Mouse (Mus musculus): ENCODE data around the gene St6galnac5. TPM values are rescaled to one million over a fixed set of nuclear protein-coding genes. Genes with fewer than 3 reads are reported as not detected.

Gene St6galnac5
- polyA plus RNA-seq, 1 experiment, result 0.28 TPM

GRCm38 (mm10) chr3:152969774-152970347 lies 12.2 kb downstream of the St6galnac5 start:
- no peaks in the 10 kb centered on the region for H3K4me1 ChIP-seq (ENCODE audit: control insufficient read depth, insufficient read depth, insufficient read length, low read length)
- H3K27ac ChIP-seq (ENCODE audit: insufficient read depth, low read depth, low read length), result no peak overlapping the region
- H3K4me3 ChIP-seq (ENCODE audit: low read depth, low read length), result no peak overlapping the region
- H3K27me3 ChIP-seq (ENCODE audit: control insufficient read depth, insufficient read depth, low read length), result no peaks in the 10 kb centered on the region
- no peak for TF ChIP-seq POLR2A (IDR thresholded peaks at IDR 0.05; ENCODE audit: low read depth, low read length)
- TF ChIP-seq CTCF (IDR thresholded peaks at IDR 0.05; ENCODE audit: extremely low read depth, insufficient read length, insufficient replicate concordance, low read depth, low read length), result no peak
- no peaks in the 10 kb centered on the region for H3K36me3 ChIP-seq (ENCODE audit: control insufficient read depth, insufficient read depth, low read length)
- WGBS, result 68% methylated on average over 16 of the region's 16 CpGs

- Histone ChIP-seq H3K27ac (ENCODE audit: insufficient read depth, low read depth, low read length) (no peak overlapping the region), H3K36me3 (ENCODE audit: control insufficient read depth, insufficient read depth, low read length) (no peaks in the 10 kb centered on the region), H3K27me3 (ENCODE audit: control insufficient read depth, insufficient read depth, low read length) (no peaks in the 10 kb centered on the region), H3K4me1 (ENCODE audit: control insufficient read depth, insufficient read depth, insufficient read length, low read length) (no peaks in the 10 kb centered on the region), H3K4me3 (ENCODE audit: low read depth, low read length) (no peak overlapping the region)
- no peak for TF ChIP-seq POLR2A (IDR thresholded peaks at IDR 0.05; ENCODE audit: low read depth, low read length)
- 71% methylated on average over 10 of the region's 10 CpGs for WGBS
These were observed 20.1 kb downstream of the St6galnac5 start for GRCm38 (mm10) chr3:152961855-152962376.

- Histone ChIP-seq H3K27me3 (ENCODE audit: control insufficient read depth, insufficient read depth, low read length) (no peaks in the 10 kb centered on the region), H3K27ac (ENCODE audit: insufficient read depth, low read depth, low read length) (no peak overlapping the region), H3K4me1 (ENCODE audit: control insufficient read depth, insufficient read depth, insufficient read length, low read length) (no peaks in the 10 kb centered on the region), H3K4me3 (ENCODE audit: low read depth, low read length) (no peak overlapping the region), H3K36me3 (ENCODE audit: control insufficient read depth, insufficient read depth, low read length) (no peaks in the 10 kb centered on the region)
- 62% methylated on average over 11 of the region's 11 CpGs for WGBS
- TF ChIP-seq POLR2A (IDR thresholded peaks at IDR 0.05; ENCODE audit: low read depth, low read length), result no peak
- peak; percentile 62; the same call in 1 of the 2 replicates for TF ChIP-seq CTCF (IDR thresholded peaks at IDR 0.05; ENCODE audit: extremely low read depth, insufficient read length, insufficient replicate concordance, low read depth, low read length)
These were observed 23.5 kb downstream of the St6galnac5 start for GRCm38 (mm10) chr3:152958358-152959150.

GRCm38 (mm10) chr3:152956771-152957170 lies 25.3 kb downstream of the St6galnac5 start:
- no peaks in the 10 kb centered on the region for H3K36me3 ChIP-seq (ENCODE audit: control insufficient read depth, insufficient read depth, low read length)
- peaks cover 3% of the 10 kb centered on the region; the same call in 1 of the 2 replicates for H3K4me1 ChIP-seq (ENCODE audit: control insufficient read depth, insufficient read depth, insufficient read length, low read length)
- no peak overlapping the region for H3K27ac ChIP-seq (ENCODE audit: insufficient read depth, low read depth, low read length)
- no peak for TF ChIP-seq CTCF (IDR thresholded peaks at IDR 0.05; ENCODE audit: extremely low read depth, insufficient read length, insufficient replicate concordance, low read depth, low read length)
- no peak for TF ChIP-seq POLR2A (IDR thresholded peaks at IDR 0.05; ENCODE audit: low read depth, low read length)
- 66% methylated on average over 4 of the region's 4 CpGs for WGBS
- no peak overlapping the region for H3K4me3 ChIP-seq (ENCODE audit: low read depth, low read length)
- H3K27me3 ChIP-seq (ENCODE audit: control insufficient read depth, insufficient read depth, low read length), result no peaks in the 10 kb centered on the region

GRCm38 (mm10) chr3:152956038-152956437 lies 26.0 kb downstream of the St6galnac5 start:
- no peaks in the 10 kb centered on the region for H3K27me3 ChIP-seq (ENCODE audit: control insufficient read depth, insufficient read depth, low read length)
- no peak overlapping the region for H3K27ac ChIP-seq (ENCODE audit: insufficient read depth, low read depth, low read length)
- WGBS, result 67% methylated on average over 5 of the region's 5 CpGs
- H3K4me3 ChIP-seq (ENCODE audit: low read depth, low read length), result no peak overlapping the region
- peaks cover 3% of the 10 kb centered on the region; the same call in 1 of the 2 replicates for H3K4me1 ChIP-seq (ENCODE audit: control insufficient read depth, insufficient read depth, insufficient read length, low read length)
- TF ChIP-seq POLR2A (IDR thresholded peaks at IDR 0.05; ENCODE audit: low read depth, low read length), result no peak
- no peaks in the 10 kb centered on the region for H3K36me3 ChIP-seq (ENCODE audit: control insufficient read depth, insufficient read depth, low read length)

- TF ChIP-seq CTCF (IDR thresholded peaks at IDR 0.05; ENCODE audit: extremely low read depth, insufficient read length, insufficient replicate concordance, low read depth, low read length), result no peak
- TF ChIP-seq POLR2A (IDR thresholded peaks at IDR 0.05; ENCODE audit: low read depth, low read length), result no peak
- Histone ChIP-seq H3K27ac (ENCODE audit: insufficient read depth, low read depth, low read length) (0 out of 2 replicates have a peak overlapping the region, but pooled peaks have one; percentile 27), H3K27me3 (ENCODE audit: control insufficient read depth, insufficient read depth, low read length) (no peaks in the 10 kb centered on the region), H3K36me3 (ENCODE audit: control insufficient read depth, insufficient read depth, low read length) (no peaks in the 10 kb centered on the region), H3K4me1 (ENCODE audit: control insufficient read depth, insufficient read depth, insufficient read length, low read length) (peaks cover 3% of the 10 kb centered on the region; the same call in 1 of the 2 replicates), H3K4me3 (ENCODE audit: low read depth, low read length) (no peak overlapping the region)
- 46% methylated on average over 11 of the region's 11 CpGs for WGBS
These were observed 30.2 kb downstream of the St6galnac5 start for GRCm38 (mm10) chr3:152951634-152952545.

All from small intestine, adult 2 months (tissue).